Mouse (Mus musculus) MEL (cell line): ENCODE results near the gene Grk4. TPM values are rescaled to one million over a fixed set of nuclear protein-coding genes. Genes with fewer than 3 reads are reported as not detected.

Source experiments
- DNase-seq: peaks from one replicate; pipeline ENCODE4 v3.0.0; 2011; ENCODE audit warnings: low read depth, low spot score
- H3K27ac ChIP-seq: 2 replicates; pipeline ENCODE4 v1.5.1; 2012; ENCODE audit warnings: low read depth, mild to moderate bottlenecking, control low read depth, low read length, moderate library complexity; ENCODE audit not compliant: control insufficient read depth
- H3K27me3 ChIP-seq, 2 experiments: fragments of 150-350 bp in 1 of 2; sonication (generic) in 1 of 2; 2 replicates each; pipeline ENCODE4 v1.6.1; 2012; ENCODE audit warnings: low read length in 2 of 2, mild to moderate bottlenecking in 2 of 2, improper control_type of control experiment in 1 of 2, moderate library complexity in 1 of 2; ENCODE audit not compliant: insufficient read depth in 2 of 2, control insufficient read depth in 1 of 2
- H3K36me3 ChIP-seq, 2 experiments: 2 replicates each; pipeline ENCODE4 v1.6.1; 2012 to 2014; ENCODE audit warnings: low read length in 2 of 2, improper control_type of control experiment in 1 of 2, inconsistent platforms in 1 of 2, mild to moderate bottlenecking in 1 of 2; ENCODE audit not compliant: insufficient read depth in 2 of 2, control insufficient read depth in 1 of 2
- H3K4me1 ChIP-seq, 2 experiments: fragments of 150-350 bp in 1 of 2; sonication (generic) in 1 of 2; 2 replicates each; pipeline ENCODE4 v1.6.1; 2012; ENCODE audit warnings: low read length in 2 of 2, improper control_type of control experiment in 1 of 2, mild to moderate bottlenecking in 1 of 2; ENCODE audit not compliant: insufficient read depth in 2 of 2, control insufficient read depth in 1 of 2
- H3K4me3 ChIP-seq, 2 experiments: fragments of 150-350 bp in 1 of 2; sonication (generic) in 1 of 2; 2 replicates each; pipeline ENCODE4 v1.5.1; 2012; ENCODE audit warnings: low read depth in 2 of 2, low read length in 2 of 2, mild to moderate bottlenecking in 2 of 2, moderate library complexity in 2 of 2, control low read depth in 1 of 2, improper control_type of control experiment in 1 of 2; ENCODE audit not compliant: control insufficient read depth in 1 of 2, insufficient read depth in 1 of 2
- H3K79me2 ChIP-seq: 2 replicates; pipeline ENCODE4 v1.6.1; 2012; ENCODE audit warnings: mild to moderate bottlenecking, low read length, moderate library complexity; ENCODE audit not compliant: control insufficient read depth, poor library complexity, insufficient read depth
- H3K9ac ChIP-seq: 2 replicates; pipeline ENCODE4 v1.6.1; 2012; ENCODE audit warnings: low read depth, mild to moderate bottlenecking, control low read depth, low read length, moderate library complexity; ENCODE audit not compliant: control insufficient read depth, poor library complexity, severe bottlenecking
- H3K9me3 ChIP-seq: fragments of 150-350 bp; sonication (generic); replicated peaks from 2 replicates; pipeline ENCODE4 v1.6.1; 2012; ENCODE audit warnings: mild to moderate bottlenecking, low read length, improper control_type of control experiment, moderate library complexity; ENCODE audit not compliant: insufficient read depth
- BHLHE40 ChIP-seq: IDR thresholded peaks from 2 replicates; pipeline ENCODE4 v1.6.1; 2012; ENCODE audit warnings: low read depth, mild to moderate bottlenecking, inconsistent platforms, low read length, improper control_type of control experiment, borderline replicate concordance
- CHD1 ChIP-seq: IDR thresholded peaks from 2 replicates; pipeline ENCODE4 v1.6.1; 2012; ENCODE audit warnings: low read depth, mild to moderate bottlenecking, inconsistent platforms, low read length, improper control_type of control experiment
- CTCF ChIP-seq, 3 experiments: IDR thresholded peaks in 2 of 3; conservative IDR thresholded peaks in 1 of 3; 2 replicates each; pipeline ENCODE4 v1.5.1; 2011 to 2012; ENCODE audit warnings: low read length in 3 of 3, low read depth in 2 of 3, mild to moderate bottlenecking in 2 of 3, improper control_type of control experiment in 1 of 3, inconsistent platforms in 1 of 3, mixed read lengths in 1 of 3, moderate library complexity in 1 of 3; ENCODE audit not compliant: control insufficient read depth in 1 of 3, insufficient read depth in 1 of 3, poor library complexity in 1 of 3, severe bottlenecking in 1 of 3
- ETS1 ChIP-seq: IDR thresholded peaks from 2 replicates; pipeline ENCODE4 v1.6.1; 2012; ENCODE audit warnings: low read depth, mild to moderate bottlenecking, inconsistent platforms, low read length, improper control_type of control experiment, moderate library complexity
- GATA1 ChIP-seq: IDR thresholded peaks from 2 replicates; pipeline ENCODE4 v1.6.1; 2011; ENCODE audit warnings: low read depth, low read length, improper control_type of control experiment
- HCFC1 ChIP-seq: IDR thresholded peaks from 2 replicates; pipeline ENCODE4 v1.6.1; 2012; ENCODE audit warnings: low read depth, mild to moderate bottlenecking, inconsistent platforms, low read length, improper control_type of control experiment, moderate library complexity
- JUND ChIP-seq: IDR thresholded peaks from 2 replicates; pipeline ENCODE4 v1.6.1; 2011; ENCODE audit warnings: low read depth, mild to moderate bottlenecking, improper control_type of control experiment, low read length
- KAT2A ChIP-seq: conservative IDR thresholded peaks from 2 replicates; pipeline ENCODE4 v1.6.1; 2012; ENCODE audit warnings: low read depth, low read length, improper control_type of control experiment, inconsistent platforms
- MAX ChIP-seq: IDR thresholded peaks from 2 replicates; pipeline ENCODE4 v1.6.1; 2011; ENCODE audit warnings: low read length, improper control_type of control experiment
- MAZ ChIP-seq: IDR thresholded peaks from 2 replicates; pipeline ENCODE4 v1.6.1; 2012; ENCODE audit warnings: low read depth, mild to moderate bottlenecking, inconsistent platforms, low read length, improper control_type of control experiment
- MEF2A ChIP-seq: IDR thresholded peaks from 2 replicates; pipeline ENCODE4 v1.6.1; 2014; ENCODE audit warnings: low read depth, mild to moderate bottlenecking, inconsistent platforms, low read length, improper control_type of control experiment; ENCODE audit not compliant: poor library complexity, insufficient replicate concordance, severe bottlenecking; ENCODE audit errors: extremely low read depth
- MXI1 ChIP-seq: IDR thresholded peaks from 2 replicates; pipeline ENCODE4 v1.6.1; 2011; ENCODE audit warnings: mild to moderate bottlenecking, low read depth, low read length, improper control_type of control experiment
- MYB ChIP-seq: IDR thresholded peaks from 2 replicates; pipeline ENCODE4 v1.6.1; 2011; ENCODE audit warnings: mild to moderate bottlenecking, low read depth, low read length, improper control_type of control experiment
- POLR2A ChIP-seq, 2 experiments: IDR thresholded peaks; 2 replicates each; pipeline ENCODE4 v1.6.1; 2011 to 2012; ENCODE audit warnings: low read length in 2 of 2, mild to moderate bottlenecking in 2 of 2, control low read depth in 1 of 2, improper control_type of control experiment in 1 of 2, low read depth in 1 of 2, moderate library complexity in 1 of 2; ENCODE audit not compliant: control insufficient read depth in 1 of 2, insufficient read depth in 1 of 2, poor library complexity in 1 of 2
- POLR2AphosphoS2 ChIP-seq: IDR thresholded peaks from 2 replicates; pipeline ENCODE4 v1.6.1; 2011; ENCODE audit warnings: low read length, improper control_type of control experiment
- POLR2AphosphoS5 ChIP-seq: IDR thresholded peaks from 2 replicates; pipeline ENCODE4 v1.6.1; 2012; ENCODE audit warnings: low read depth, borderline replicate concordance, mild to moderate bottlenecking, inconsistent platforms, low read length, moderate library complexity, mixed read lengths
- RAD21 ChIP-seq: IDR thresholded peaks from 2 replicates; pipeline ENCODE4 v1.6.1; 2011; ENCODE audit warnings: mild to moderate bottlenecking, low read depth, low read length, improper control_type of control experiment
- RCOR1 ChIP-seq: IDR thresholded peaks from 2 replicates; pipeline ENCODE4 v1.6.1; 2012; ENCODE audit warnings: low read depth, mild to moderate bottlenecking, inconsistent platforms, low read length, improper control_type of control experiment
- SIN3A ChIP-seq: IDR thresholded peaks from 2 replicates; pipeline ENCODE4 v1.6.1; 2012; ENCODE audit warnings: low read length, improper control_type of control experiment, inconsistent platforms
- SMC3 ChIP-seq: IDR thresholded peaks from 2 replicates; pipeline ENCODE4 v1.6.1; 2011; ENCODE audit warnings: low read depth, low read length, improper control_type of control experiment
- TAL1 ChIP-seq: IDR thresholded peaks from 2 replicates; pipeline ENCODE4 v1.6.1; 2012; ENCODE audit warnings: mild to moderate bottlenecking, inconsistent platforms, low read length, moderate library complexity, mixed read lengths
- TBP ChIP-seq: IDR thresholded peaks from 2 replicates; pipeline ENCODE4 v1.8.0; 2011; ENCODE audit warnings: low read depth, low read length, improper control_type of control experiment
- TCF12 ChIP-seq: IDR thresholded peaks from 2 replicates; pipeline ENCODE4 v1.6.1; 2014; ENCODE audit warnings: low read depth, mild to moderate bottlenecking, inconsistent platforms, low read length, improper control_type of control experiment, moderate library complexity
- UBTF ChIP-seq: IDR thresholded peaks from 2 replicates; pipeline ENCODE4 v1.6.1; 2012; ENCODE audit warnings: low read depth, mild to moderate bottlenecking, inconsistent platforms, low read length, improper control_type of control experiment, moderate library complexity, borderline replicate concordance; ENCODE audit not compliant: insufficient read depth
- USF2 ChIP-seq, 2 experiments: IDR thresholded peaks; 2 replicates each; pipeline ENCODE4 v1.6.1; 2011 to 2012; ENCODE audit warnings: improper control_type of control experiment in 2 of 2, low read length in 2 of 2, borderline replicate concordance in 1 of 2, inconsistent platforms in 1 of 2, low read depth in 1 of 2, mild to moderate bottlenecking in 1 of 2; ENCODE audit not compliant: insufficient read depth in 1 of 2
- ZC3H11A ChIP-seq: IDR thresholded peaks from 2 replicates; pipeline ENCODE4 v1.6.1; 2012; ENCODE audit warnings: low read depth, mild to moderate bottlenecking, inconsistent platforms, low read length, improper control_type of control experiment
- ZKSCAN1 ChIP-seq: IDR thresholded peaks from 2 replicates; pipeline ENCODE4 v1.6.1; 2012; ENCODE audit warnings: low read depth, mild to moderate bottlenecking, inconsistent platforms, low read length, improper control_type of control experiment, moderate library complexity
- ZNF384 ChIP-seq: IDR thresholded peaks from 2 replicates; pipeline ENCODE4 v1.6.1; 2012; ENCODE audit warnings: low read depth, mild to moderate bottlenecking, inconsistent platforms, low read length, improper control_type of control experiment
- polyA plus RNA-seq, 2 experiments: library from polyadenylated mRNA; stranded (reverse) in 1 of 2; unstranded in 1 of 2; fragments of >175 nt in 1 of 2; fragments of >200 nt in 1 of 2; gene quantifications; 2 replicates each; pipeline versions ENCODE4 v1.2.1 to v1.2.4; 2012; ENCODE audit warnings: low replicate concordance in 2 of 2, low read depth in 1 of 2; ENCODE audit not compliant: insufficient read length in 2 of 2, insufficient read depth in 1 of 2, missing spikeins in 1 of 2
- total RNA-seq: library from RNA; depleted of rRNA; stranded (reverse); fragments of 300-350 nt; gene quantifications from 2 replicates; pipeline ENCODE4 v1.2.3, GENCODE M21; 2012

The Grk4 gene
- total and polyA plus RNA-seq, 3 experiments, result 0.70 to 0.81 TPM; not detected in 1

DNA sequence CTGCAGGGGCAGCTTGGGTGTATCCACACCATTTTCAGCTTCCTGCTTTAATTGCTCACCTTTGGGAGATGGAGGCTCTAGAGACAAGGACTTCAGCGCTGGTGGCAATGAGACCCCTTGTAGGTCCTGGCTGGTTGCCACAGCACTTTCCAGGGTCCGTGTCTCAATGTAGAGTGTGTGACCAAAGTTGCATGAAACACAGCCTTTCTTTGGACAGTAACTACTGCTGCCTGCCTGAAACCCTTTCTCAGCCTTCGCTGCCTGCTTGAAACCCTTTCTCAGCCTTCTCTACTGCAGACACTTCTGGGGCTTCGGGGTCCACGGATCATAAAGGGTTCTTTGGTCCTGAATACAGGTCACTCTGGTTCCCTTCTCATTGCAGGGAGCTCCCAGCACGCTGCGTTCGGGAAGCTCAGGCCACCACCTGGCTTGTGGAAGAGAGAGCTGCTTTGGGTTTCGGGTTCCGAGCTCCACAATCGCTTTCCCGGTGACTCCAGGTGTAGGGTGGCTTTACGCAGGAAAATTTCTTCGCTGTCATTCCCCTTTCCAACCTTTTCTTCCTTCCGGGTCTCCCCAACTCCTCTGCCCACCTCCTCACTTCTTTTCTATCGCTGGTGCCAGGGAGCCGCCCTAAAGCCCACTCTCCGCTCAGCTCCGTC, 100.8 kb downstream of the Grk4 start:
- H3K36me3 ChIP-seq, result peaks cover 0 to 15% of the 10 kb centered on the region in 2 experiments; a peak in 2 of 4 replicates
- H3K79me2 ChIP-seq, result peaks cover 27% of the 10 kb centered on the region
- peak; percentile 60 for DNase-seq
- peaks cover 7 to 12% of the 10 kb centered on the region in 2 experiments for H3K4me1 ChIP-seq
- H3K9me3 ChIP-seq, result no peaks in the 10 kb centered on the region
- H3K9ac ChIP-seq, result peak overlapping the region; percentile 62
- peaks cover 0 to 14% of the 10 kb centered on the region in 2 experiments; a peak in 3 of 4 replicates for H3K27me3 ChIP-seq
- TF ChIP-seq CHD1, result peak; percentile 69; the same call in 1 of the 2 replicates
- TF ChIP-seq KAT2A, result no peak
- no peak; the same call in 1 of the 2 replicates for TF ChIP-seq MXI1
- no peak for TF ChIP-seq CTCF (IDR thresholded peaks at IDR 0.05 in 2 of 3, conservative IDR thresholded peaks at IDR 0.05 in 1 of 3; ENCODE audit: control insufficient read depth in 1 of 3, insufficient read depth in 1 of 3, low read depth in 2 of 3, low read length in 3 of 3, poor library complexity in 1 of 3, severe bottlenecking in 1 of 3)
- TF ChIP-seq UBTF, result 0 out of 2 replicates have a peak, but pooled peaks have one; percentile 14
- no peak for TF ChIP-seq ZKSCAN1
- TF ChIP-seq SMC3, result 0 out of 2 replicates have a peak, but pooled peaks have one; percentile 1
- no peak for TF ChIP-seq USF2 (IDR thresholded peaks at IDR 0.05; ENCODE audit: borderline replicate concordance in 1 of 2, insufficient read depth in 1 of 2, low read depth in 1 of 2, low read length in 2 of 2)
- TF ChIP-seq RCOR1, result 0 out of 2 replicates have a peak, but pooled peaks have one; percentile 38
- TF ChIP-seq GATA1, result no peak
- no peak for TF ChIP-seq SIN3A
- TF ChIP-seq JUND, result no peak
- TF ChIP-seq TCF12, result no peak
- peak; percentile 26; the same call in 1 of the 2 replicates for TF ChIP-seq MAX
- TF ChIP-seq ZC3H11A, result no peak
- no peak overlapping the region for H3K27ac ChIP-seq
- H3K4me3 ChIP-seq, result peak overlapping the region; percentile 74 to 85

DNA sequence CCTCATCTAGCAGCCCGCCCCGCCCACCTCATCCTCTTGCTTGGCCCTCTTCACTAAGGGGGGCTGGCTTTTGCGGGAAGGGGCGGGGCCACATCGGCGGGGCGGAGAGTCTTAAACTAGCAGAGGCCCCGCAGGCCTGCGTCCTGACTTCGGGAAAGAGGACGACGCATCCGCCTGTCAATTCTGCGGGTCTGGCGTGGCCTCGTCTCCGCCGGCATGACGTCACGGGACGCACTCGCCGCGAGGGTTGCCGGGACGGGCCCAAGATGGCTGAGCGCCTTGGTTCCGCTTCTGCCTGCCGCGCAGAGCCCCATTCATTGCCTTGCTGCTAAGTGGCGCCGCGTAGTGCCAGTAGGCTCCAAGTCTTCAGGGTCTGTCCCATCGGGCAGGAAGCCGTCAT, 101.3 kb downstream of the Grk4 start, which contains the start of gene Htt:
Gene Htt (plus strand): TSS at position 232 of the 400 bp plus-strand sequence.
- H3K36me3 ChIP-seq, result peaks cover 0 to 20% of the 10 kb centered on the region in 2 experiments; a peak in 2 of 4 replicates
- H3K4me3 ChIP-seq, result peak within 1 kb of the TSS; percentile 74 to 85
- H3K79me2 ChIP-seq, result peaks cover 33% of the 10 kb centered on the region
- H3K27me3 ChIP-seq, result peaks cover 0 to 10% of the 10 kb centered on the region in 2 experiments; a peak in 3 of 4 replicates
- H3K9ac ChIP-seq, result peak within 1 kb of the TSS; percentile 91
- H3K9me3 ChIP-seq, result no peaks in the 10 kb centered on the region
- H3K27ac ChIP-seq, result peak within 1 kb of the TSS; percentile 78
- peak; percentile 100 for DNase-seq
- peaks cover 7 to 17% of the 10 kb centered on the region in 2 experiments for H3K4me1 ChIP-seq
- TF ChIP-seq HCFC1, result peak; percentile 93
- peak; percentile 66; the same call in 1 of the 2 replicates for TF ChIP-seq KAT2A
- TF ChIP-seq SMC3, result no peak
- no peak for TF ChIP-seq MYB
- no peak; the same call in 1 of the 2 replicates for TF ChIP-seq CHD1
- TF ChIP-seq MAX, result peak; percentile 30; the same call in 1 of the 2 replicates
- TF ChIP-seq USF2 (IDR thresholded peaks at IDR 0.05; ENCODE audit: borderline replicate concordance in 1 of 2, insufficient read depth in 1 of 2, low read depth in 1 of 2, low read length in 2 of 2), result no peak
- 0 out of 2 replicates have a peak, but pooled peaks have one; percentile 52 for TF ChIP-seq MEF2A
- TF ChIP-seq ZC3H11A, result no peak
- no peak for TF ChIP-seq RAD21
- 0 out of 2 replicates have a peak, but pooled peaks have one; percentile 77 for TF ChIP-seq POLR2AphosphoS5
- peak; percentile 74 for TF ChIP-seq TBP
- TF ChIP-seq MXI1, result peak; percentile 83
- 0 out of 2 replicates have a peak, but pooled peaks have one; percentile 19 for TF ChIP-seq UBTF
- TF ChIP-seq POLR2AphosphoS2, result peak; percentile 92
- peak; percentile 79; the same call in 1 of the 2 replicates for TF ChIP-seq MAZ
- no peak for TF ChIP-seq BHLHE40
- no peak for TF ChIP-seq ZNF384
- no peak for TF ChIP-seq TAL1
- TF ChIP-seq ETS1, result peak; percentile 62; the same call in 1 of the 2 replicates
- peak; percentile 96 to 98 for TF ChIP-seq POLR2A (IDR thresholded peaks at IDR 0.05; ENCODE audit: control insufficient read depth in 1 of 2, insufficient read depth in 1 of 2, low read depth in 1 of 2, low read length in 2 of 2, poor library complexity in 1 of 2)
